Mouse (Mus musculus) left cerebral cortex, adult 8-10 months (tissue): ENCODE measurements around the gene 1700092M07Rik. TPM values are rescaled to one million over a fixed set of nuclear protein-coding genes. Genes with fewer than 3 reads are reported as not detected.
A peak's percentile ranks its signal among the peaks of the same experiment; 100 is the strongest.
"Not testable (repeated sequence)": the region's sequence is repeated elsewhere in the genome, so short reads cannot be mapped to it uniquely, and the experiment has no call there.

Experiments
- DNase-seq, 2 experiments: peaks; one replicate each; pipeline ENCODE4 v3.0.0; 2022; ENCODE audit warnings: low spot score in 2 of 2
- total RNA-seq, 4 experiments: library from RNA; stranded (reverse); gene quantifications; 2 replicates each; pipeline ENCODE4 v1.2.4; 2022

The 1700092M07Rik gene
- total RNA-seq, 4 experiments from 2014 or later: 1.4 to 2.0 TPM; not detected in 2

- no peak for DNase-seq
Measured at GRCm38 (mm10) chr19:8715868-8716766, 24.4 kb upstream of the 1700092M07Rik start.

GRCm38 (mm10) chr19:8716767-8717475, 23.6 kb upstream of the 1700092M07Rik start:
- DNase-seq: no peak

DNA sequence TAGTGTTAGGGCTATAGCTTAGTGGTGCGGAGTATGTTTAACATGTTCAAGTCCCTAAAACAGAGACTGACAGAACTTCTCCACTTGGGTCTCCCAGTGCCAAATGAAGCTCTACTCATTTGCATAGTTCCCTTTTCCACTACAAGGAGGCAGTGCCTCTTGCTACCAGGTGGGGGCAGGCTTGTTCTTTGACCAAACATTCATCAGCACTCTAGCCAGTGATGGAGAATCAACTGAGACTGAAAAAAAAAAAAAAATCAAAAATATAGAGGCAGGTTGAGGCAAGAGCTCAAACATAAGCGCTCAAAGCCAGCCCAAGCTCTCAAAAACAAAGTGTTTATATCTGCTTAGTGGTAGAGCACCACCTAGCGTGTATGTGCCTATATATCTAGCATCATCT, 22.2 kb upstream of the 1700092M07Rik start:
- DNase-seq: no peak

- not testable (repeated sequence) for DNase-seq
Measured at GRCm38 (mm10) chr19:8719037-8719436, 21.5 kb upstream of the 1700092M07Rik start.

GRCm38 (mm10) chr19:8721378-8721777, 19.1 kb upstream of the 1700092M07Rik start:
- DNase-seq: no peak

DNA sequence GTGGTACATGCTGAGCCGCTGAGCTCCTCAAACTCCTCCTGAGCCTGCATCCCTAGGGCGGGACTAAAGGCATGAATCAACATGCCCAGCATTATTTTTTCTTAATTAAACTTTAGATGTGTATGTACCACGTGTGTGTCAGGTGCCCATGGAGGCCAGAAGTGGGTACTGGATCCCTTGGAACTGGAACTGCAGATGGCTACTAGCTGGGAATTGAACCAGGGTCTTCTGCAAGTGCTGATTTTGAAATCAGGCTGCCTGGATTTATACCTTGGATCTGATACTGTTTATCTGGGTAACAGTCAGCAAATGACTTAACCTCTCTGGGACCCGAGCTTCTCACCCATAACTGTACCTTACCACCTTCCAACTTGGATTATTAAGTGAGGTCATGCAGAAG, 18.5 kb upstream of the 1700092M07Rik start:
- DNase-seq: no peak

DNA sequence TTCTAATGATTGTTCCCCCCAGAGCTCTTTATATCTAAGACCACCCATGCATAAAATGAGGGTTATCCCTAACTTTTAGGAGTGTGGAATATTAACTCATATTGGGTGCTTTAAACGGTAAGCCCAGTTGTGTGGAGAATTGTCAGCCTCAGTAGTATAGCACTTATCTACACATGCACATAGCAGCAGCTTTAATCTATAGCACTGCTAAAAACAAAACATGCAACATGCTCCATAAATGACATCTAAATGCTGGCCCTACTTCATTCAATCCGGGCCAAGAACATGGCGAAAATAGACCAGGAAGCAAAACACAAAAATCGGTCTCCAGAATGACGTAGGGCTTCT, 18.0 kb upstream of the 1700092M07Rik start:
- DNase-seq: no peak

DNA sequence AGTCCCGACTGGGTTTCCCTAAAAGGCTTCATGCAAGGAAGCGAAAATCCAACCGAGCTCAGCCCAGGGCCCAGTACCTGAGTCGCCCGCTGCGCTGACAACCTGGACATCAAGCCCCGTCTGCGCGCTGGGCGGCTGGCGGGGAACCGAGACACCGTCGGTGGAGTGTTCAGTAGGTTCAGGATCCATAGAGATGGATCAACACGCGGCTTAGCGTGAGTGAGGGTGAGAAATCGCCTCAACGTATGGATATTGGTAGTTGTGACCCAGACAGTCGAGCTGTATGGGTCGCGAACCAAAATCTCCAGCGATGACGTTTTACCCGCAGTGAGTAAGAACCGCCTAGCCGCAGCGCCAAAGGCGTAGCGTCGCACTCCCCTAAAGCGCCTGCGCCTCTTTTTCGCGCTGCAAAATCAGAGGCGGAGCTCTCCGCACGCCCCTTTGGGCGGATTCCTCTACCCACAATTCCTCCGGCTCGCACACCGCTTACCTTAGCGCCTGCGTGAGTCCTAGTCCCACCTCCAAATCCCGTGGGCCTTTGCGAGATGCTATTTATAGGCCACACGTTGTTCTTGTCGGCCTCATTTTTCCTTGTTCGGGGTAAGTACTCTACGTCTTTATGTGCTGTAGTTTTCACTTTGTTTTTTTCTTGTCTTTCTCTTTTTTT, 17.5 kb upstream of the 1700092M07Rik start, which contains the start of gene Slc3a2:
Slc3a2 (minus strand) TSS at position 463 of the 667 bp plus-strand sequence.
- peak; percentile 90 to 97 for DNase-seq

DNA sequence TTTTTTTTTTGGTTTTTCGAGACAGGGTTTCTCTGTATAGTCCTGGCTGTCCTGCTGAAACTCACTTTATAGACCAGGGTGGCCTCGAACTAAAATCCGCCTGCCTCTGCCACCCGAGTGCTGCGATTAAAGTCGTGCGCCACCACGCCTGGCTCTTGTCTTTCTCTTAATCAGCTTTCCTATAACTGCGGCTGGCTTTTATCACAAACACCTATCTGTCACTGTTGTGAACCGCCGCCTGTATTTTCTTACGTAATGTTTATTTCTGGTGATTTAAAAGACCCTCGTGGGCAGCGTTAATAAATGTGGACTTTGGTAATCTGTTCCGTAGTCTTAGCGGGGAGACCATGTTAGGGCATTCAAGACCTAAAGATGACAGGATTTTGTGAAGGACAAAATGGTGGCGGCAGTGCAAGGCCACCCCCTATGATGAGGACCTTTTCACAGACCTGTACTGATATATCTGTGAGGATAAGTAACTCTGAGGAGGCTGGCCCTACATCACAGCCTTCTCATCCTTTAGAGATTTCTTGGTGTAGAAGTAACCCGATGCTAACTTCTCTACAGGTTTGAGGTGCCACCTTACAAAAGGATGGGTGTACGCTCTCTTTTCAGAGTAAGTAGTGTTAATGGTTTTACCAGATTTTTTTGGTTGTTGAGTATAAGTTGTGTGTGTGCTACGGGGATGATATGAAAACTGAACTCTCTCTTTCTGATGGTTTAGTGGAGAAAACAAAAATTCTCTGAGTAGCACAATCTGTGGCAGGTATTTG, 16.8 kb upstream of the 1700092M07Rik start:
- no peak for DNase-seq

DNA sequence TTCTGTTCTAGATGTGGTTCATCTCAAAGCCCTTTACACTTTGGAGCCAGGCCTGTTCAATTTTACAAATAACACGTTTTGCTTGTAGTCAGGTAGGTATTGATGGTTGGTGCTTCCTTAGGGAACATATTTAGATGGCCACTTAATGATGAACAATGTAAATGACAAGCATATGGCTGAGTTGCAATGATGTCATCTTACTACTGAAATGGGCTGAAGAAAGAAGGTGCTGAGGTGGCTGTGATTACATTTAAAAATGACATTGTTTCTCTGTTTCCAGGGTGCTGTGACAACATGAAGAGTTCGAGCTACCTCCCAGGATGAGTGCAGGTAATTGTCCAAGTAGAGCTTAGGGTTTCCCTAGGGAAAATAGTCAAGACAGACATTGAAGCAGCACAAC, 16.1 kb upstream of the 1700092M07Rik start:
- no peak for DNase-seq

DNA sequence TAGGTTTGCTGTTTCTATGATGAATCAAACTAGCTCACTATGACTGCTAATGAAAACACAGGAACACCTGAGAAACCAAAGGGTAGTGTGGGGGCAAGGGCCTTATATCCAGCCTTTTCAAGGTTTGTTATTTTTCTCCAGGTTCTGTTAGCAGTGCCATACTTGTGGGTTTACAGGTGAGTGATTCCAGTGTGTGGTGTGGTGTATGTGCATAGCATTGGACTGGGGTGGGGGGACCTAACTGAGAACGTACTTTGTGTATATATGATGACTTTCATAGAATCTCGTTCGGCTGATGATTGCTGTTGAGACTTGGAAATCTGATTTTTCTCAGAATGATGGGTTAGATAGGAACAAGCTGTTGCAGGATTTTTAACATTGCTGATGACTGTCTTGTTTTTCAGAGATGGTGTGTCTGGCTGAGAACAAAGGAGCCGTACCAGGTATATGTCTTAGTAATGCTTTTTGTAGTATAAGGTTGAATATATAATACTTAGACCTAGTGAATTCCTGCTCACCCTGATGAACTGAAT, 15.4 kb upstream of the 1700092M07Rik start:
- no peak for DNase-seq

- DNase-seq: no peak
Measured at GRCm38 (mm10) chr19:8726609-8727390, 13.7 kb upstream of the 1700092M07Rik start.

DNA sequence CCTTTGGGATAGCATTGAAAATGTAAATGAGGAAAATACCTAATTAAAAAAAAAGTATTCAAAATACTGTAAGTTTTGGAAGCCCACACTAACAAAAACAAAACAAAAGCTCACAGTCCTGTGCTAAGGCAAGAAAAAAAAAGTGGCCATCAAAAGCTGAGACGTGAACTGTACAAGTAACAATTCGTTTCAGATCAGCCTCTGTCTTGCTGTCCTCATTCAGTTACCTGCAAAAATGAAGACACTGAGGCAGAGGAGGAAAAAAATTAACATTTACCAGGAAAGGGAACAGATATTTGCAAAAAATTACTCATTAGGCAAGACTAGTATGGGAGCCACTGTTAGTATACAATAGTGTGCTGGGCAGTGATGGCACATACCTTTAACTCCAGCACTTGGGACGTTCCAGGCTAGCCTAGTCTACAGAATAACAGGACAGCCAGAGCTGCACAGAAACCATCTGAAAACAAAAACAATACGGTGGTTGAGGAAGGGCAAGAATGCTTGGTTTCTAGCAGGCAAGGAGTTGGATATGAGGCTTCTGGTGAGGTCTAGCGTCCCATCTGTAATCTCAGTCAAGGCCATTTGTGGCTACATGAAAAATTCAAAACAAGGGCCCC, 12.9 kb upstream of the 1700092M07Rik start:
- no peak for DNase-seq

- DNase-seq: not testable (repeated sequence)
Measured at GRCm38 (mm10) chr19:8728335-8729099, 12.0 kb upstream of the 1700092M07Rik start.

DNA sequence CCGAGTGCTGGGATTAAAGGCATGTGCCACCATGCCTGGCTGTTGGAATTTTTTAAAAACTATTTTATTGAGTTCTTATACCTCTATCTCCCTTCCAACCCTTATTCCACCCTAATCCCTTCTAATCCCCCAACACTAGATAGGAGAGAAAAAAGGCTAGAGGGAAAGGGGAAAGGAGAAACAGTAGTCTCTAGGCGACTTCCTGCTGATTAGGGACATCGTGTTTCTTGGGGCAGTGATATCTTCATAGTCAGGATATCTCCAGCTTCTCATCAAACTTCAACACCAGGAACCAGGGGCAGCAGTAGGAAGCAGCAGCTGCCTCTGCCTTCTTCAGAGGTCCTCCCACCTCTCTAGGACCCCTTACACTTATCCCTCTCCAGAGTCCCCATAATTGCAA, 6.2 kb upstream of the 1700092M07Rik start:
- DNase-seq: no peak

DNA sequence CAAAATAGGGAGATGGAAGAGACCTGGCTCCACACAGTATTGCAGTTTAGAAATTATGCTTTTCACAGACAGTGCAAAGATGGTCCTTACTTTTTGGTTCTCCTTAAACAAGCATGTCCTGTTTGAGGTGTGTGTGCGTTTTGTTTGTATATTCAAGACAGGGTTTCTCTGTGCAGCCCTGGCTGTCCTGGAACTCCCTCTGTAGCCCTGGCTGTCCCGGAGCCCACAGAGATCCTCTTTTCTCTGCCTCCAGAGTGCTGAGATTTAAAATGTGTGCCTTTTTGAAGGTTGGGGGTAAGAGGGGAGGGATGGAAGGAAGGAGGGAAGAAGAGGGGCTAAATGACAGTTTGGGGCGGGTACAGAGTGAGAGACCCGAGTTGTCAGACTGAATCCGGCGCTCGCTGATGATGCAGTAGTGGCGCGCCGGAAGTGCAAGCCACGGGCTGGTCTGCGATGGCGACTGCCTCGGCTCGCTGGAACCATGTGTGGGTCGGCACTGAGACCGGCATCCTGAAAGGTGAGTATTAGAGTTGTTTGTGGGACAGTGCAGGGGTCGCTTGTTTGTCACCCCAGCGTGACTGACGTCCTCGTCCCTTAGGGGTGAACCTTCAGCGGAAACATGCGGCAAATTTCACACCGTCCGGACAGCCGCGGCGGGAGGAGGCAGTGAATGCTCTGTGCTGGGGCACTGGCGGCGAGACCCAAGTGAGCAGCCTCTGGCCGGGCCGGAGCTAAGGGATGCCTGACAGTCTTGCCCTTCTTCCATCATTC, 4.9 kb upstream of the 1700092M07Rik start, which contains the start of gene Wdr74:
Wdr74 (plus strand) TSS at position 439 of the 771 bp plus-strand sequence.
- peak; percentile 88 to 93 for DNase-seq

DNA sequence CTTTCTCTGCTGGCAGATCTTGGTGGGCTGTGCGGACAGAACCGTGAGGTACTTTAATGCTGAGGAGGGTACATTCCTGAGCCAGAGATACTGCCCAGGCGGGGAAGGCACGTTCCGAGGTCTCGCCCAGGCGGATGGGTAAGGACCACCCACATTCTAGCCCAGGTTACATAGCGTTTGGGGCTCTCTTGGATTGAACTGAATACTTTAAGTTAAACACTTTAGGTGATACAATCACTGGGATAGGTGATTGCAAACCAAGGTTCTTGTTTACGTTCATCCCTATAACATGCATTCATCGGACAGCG, 4.4 kb upstream of the 1700092M07Rik start:
- no peak for DNase-seq

GRCm38 (mm10) chr19:8738911-8739310, 1.6 kb upstream of the 1700092M07Rik start:
- DNase-seq: no peak
